Mouse (Mus musculus) heart, adult 2 months (tissue): ENCODE data around the gene Grb14. TPM values are rescaled to one million over a fixed set of nuclear protein-coding genes. Genes with fewer than 3 reads are reported as not detected.

ENCODE experiments used
- DNase-seq, 2 experiments: peaks; one replicate each; pipeline ENCODE4 v3.0.0; 2021
- H3K27ac ChIP-seq: fragments of 200-600 bp; 2 replicates; pipeline ENCODE4 v1.8.1; 2022
- H3K27me3 ChIP-seq: fragments of 200-500 bp; 2 replicates; pipeline ENCODE4 v1.6.1; 2012; ENCODE audit warnings: mild to moderate bottlenecking, low read length, inconsistent platforms, mixed read lengths; ENCODE audit not compliant: control insufficient read depth, insufficient read depth
- H3K36me3 ChIP-seq: fragments of 200-500 bp; 2 replicates; pipeline ENCODE4 v1.6.1; 2012; ENCODE audit warnings: low read length, inconsistent platforms; ENCODE audit not compliant: control insufficient read depth, insufficient read depth
- H3K4me1 ChIP-seq: fragments of 200-500 bp; 2 replicates; pipeline ENCODE4 v1.6.1; 2011; ENCODE audit warnings: low read length; ENCODE audit not compliant: control insufficient read depth, insufficient read depth
- H3K4me3 ChIP-seq: fragments of 200-600 bp; 2 replicates; pipeline ENCODE4 v1.8.1; 2022
- H3K79me2 ChIP-seq: fragments of 200-500 bp; replicated peaks from 2 replicates; pipeline ENCODE4 v1.6.1; 2012; ENCODE audit warnings: mild to moderate bottlenecking, inconsistent platforms, low read length, moderate library complexity, mixed read lengths; ENCODE audit not compliant: control insufficient read depth, insufficient read depth
- H3K9ac ChIP-seq: fragments of 200-500 bp; 2 replicates; pipeline ENCODE4 v1.6.1; 2012; ENCODE audit warnings: low read depth, mild to moderate bottlenecking, control low read depth, inconsistent platforms, low read length, mixed read lengths
- CTCF ChIP-seq: fragments of 200-600 bp; IDR thresholded peaks from 2 replicates; pipeline ENCODE4 v1.8.1; 2022; ENCODE audit warnings: antibody characterized with exemption, mild to moderate bottlenecking, moderate library complexity
- EP300 ChIP-seq: fragments of 200-500 bp; IDR thresholded peaks from 2 replicates; pipeline ENCODE4 v1.6.1; 2011; ENCODE audit warnings: low read depth, low read length, control low read depth; ENCODE audit not compliant: insufficient read depth
- POLR2A ChIP-seq: fragments of 200-500 bp; IDR thresholded peaks from 2 replicates; pipeline ENCODE4 v1.6.1; 2011; ENCODE audit warnings: mild to moderate bottlenecking, low read depth, low read length, control low read depth; ENCODE audit not compliant: insufficient read depth
- WGBS: fragments of 180-500 bp; shearing (Covaris S2); methylation state at CpG from one replicate; pipeline ENCODE4 v1.1.7; 2018; 5-methylcytosine and 5-hydroxymethylcytosine counted together
- intact Hi-C: fragments of 180-260 bp; cut with DNase I; formaldehyde crosslinking; loops from one replicate; pipeline ENCODE4 v1.15.1; 2025
- polyA plus RNA-seq: library from polyadenylated mRNA; depleted of rRNA; stranded (reverse); fragments of >200 nt; gene quantifications from 2 replicates; pipeline ENCODE4 v1.2.3, GENCODE M21; 2012
- total RNA-seq, 2 experiments: library from RNA; stranded (reverse); gene quantifications; 2 replicates each; pipeline ENCODE4 v1.2.3; 2021

Grb14 gene
- total and polyA plus RNA-seq, 3 experiments, result 71.1 to 208 (median 191) TPM

- DNase-seq, result no peak
- no peak overlapping the region for H3K9ac ChIP-seq
- H3K27ac ChIP-seq, result no peak overlapping the region
- H3K4me3 ChIP-seq, result no peak overlapping the region
- no peaks in the 10 kb centered on the region for H3K79me2 ChIP-seq
- TF ChIP-seq CTCF (no peak), POLR2A (no peak), EP300 (no peak)
- H3K27me3 ChIP-seq, result no peaks in the 10 kb centered on the region
- intact Hi-C loops, result no loop called here
- 82% methylated on average over 2 of the region's 2 CpGs for WGBS
- H3K4me1 ChIP-seq, result no peaks in the 10 kb centered on the region
- H3K36me3 ChIP-seq, result peaks cover 10% of the 10 kb centered on the region
These were observed 7.4 kb downstream of the Grb14 start for GRCm38 (mm10) chr2:65017375-65017774.

- no peak overlapping the region for H3K4me3 ChIP-seq
- H3K27ac ChIP-seq, result no peak overlapping the region
- peaks cover 5% of the 10 kb centered on the region for H3K4me1 ChIP-seq
- no peaks in the 10 kb centered on the region for H3K27me3 ChIP-seq
- no peak overlapping the region for H3K9ac ChIP-seq
- DNase-seq, result no peak
- 67% methylated on average over 3 of the region's 3 CpGs for WGBS
- TF ChIP-seq EP300 (no peak), CTCF (no peak), POLR2A (no peak)
- peaks cover 19% of the 10 kb centered on the region; the same call in 1 of the 2 replicates for H3K36me3 ChIP-seq
- intact Hi-C loops, result no loop called here
- no peaks in the 10 kb centered on the region for H3K79me2 ChIP-seq
These were observed 10.2 kb downstream of the Grb14 start for GRCm38 (mm10) chr2:65014552-65014951.

- peaks cover 26% of the 10 kb centered on the region for H3K36me3 ChIP-seq
- peak overlapping the region; percentile 48 for H3K27ac ChIP-seq
- peaks cover 9% of the 10 kb centered on the region for H3K4me1 ChIP-seq
- intact Hi-C loops, result no loop called here
- no peak overlapping the region for H3K4me3 ChIP-seq
- TF ChIP-seq EP300, result no peak
- WGBS, result 40% methylated on average over 3 of the region's 3 CpGs
- H3K9ac ChIP-seq, result no peak overlapping the region
- no peaks in the 10 kb centered on the region for H3K79me2 ChIP-seq
- peak in 1 of 2 experiments; percentile 22 for DNase-seq
- no peaks in the 10 kb centered on the region for H3K27me3 ChIP-seq
These were observed 14.7 kb downstream of the Grb14 start for GRCm38 (mm10) chr2:65010105-65010504.

GRCm38 (mm10) chr2:65007396-65007795, 17.4 kb downstream of the Grb14 start:
- H3K36me3 ChIP-seq, result peaks cover 25% of the 10 kb centered on the region
- peaks cover 11% of the 10 kb centered on the region for H3K4me1 ChIP-seq
- intact Hi-C loops, result no loop called here
- H3K9ac ChIP-seq, result no peak overlapping the region
- TF ChIP-seq EP300, result no peak
- TF ChIP-seq POLR2A, result no peak
- no peak for TF ChIP-seq CTCF
- H3K79me2 ChIP-seq, result no peaks in the 10 kb centered on the region
- peak in 1 of 2 experiments; percentile 16 for DNase-seq
- peak overlapping the region; percentile 54 for H3K27ac ChIP-seq
- H3K4me3 ChIP-seq, result no peak overlapping the region
- WGBS, result 39% methylated on average over 2 of the region's 2 CpGs
- no peaks in the 10 kb centered on the region for H3K27me3 ChIP-seq

GRCm38 (mm10) chr2:65005044-65005443, 19.7 kb downstream of the Grb14 start:
- Histone ChIP-seq H3K27me3 (no peaks in the 10 kb centered on the region), H3K79me2 (no peaks in the 10 kb centered on the region), H3K27ac (no peak overlapping the region), H3K4me1 (peaks cover 5% of the 10 kb centered on the region), H3K9ac (no peak overlapping the region), H3K36me3 (peaks cover 24% of the 10 kb centered on the region), H3K4me3 (no peak overlapping the region)
- DNase-seq, result no peak
- no peak for TF ChIP-seq CTCF
- no peak for TF ChIP-seq EP300
- no peak for TF ChIP-seq POLR2A
- intact Hi-C loops, result no loop called here

GRCm38 (mm10) chr2:65003433-65003832, 21.4 kb downstream of the Grb14 start:
- H3K27me3 ChIP-seq, result no peaks in the 10 kb centered on the region
- H3K4me1 ChIP-seq, result peaks cover 5% of the 10 kb centered on the region
- no peak for TF ChIP-seq POLR2A
- no peak for TF ChIP-seq EP300
- peak; percentile 74 for TF ChIP-seq CTCF
- H3K4me3 ChIP-seq, result no peak overlapping the region
- intact Hi-C loops, result loop anchor here (1.0 kb wide), 1 partner anchor 38 kb away; no protein-coding TSS in a partner anchor
- 53% methylated on average over 2 of the region's 2 CpGs for WGBS
- no peak overlapping the region for H3K9ac ChIP-seq
- peak in 1 of 2 experiments; percentile 22 for DNase-seq
- peaks cover 27% of the 10 kb centered on the region for H3K36me3 ChIP-seq
- no peak overlapping the region for H3K27ac ChIP-seq
- H3K79me2 ChIP-seq, result no peaks in the 10 kb centered on the region
